Mouse (Mus musculus) MEL (cell line): Measurements from ENCODE around the gene Wbp2. TPM values are rescaled to one million over a fixed set of nuclear protein-coding genes. Genes with fewer than 3 reads are reported as not detected.

ENCODE experiments used
- DNase-seq: peaks from one replicate; pipeline ENCODE4 v3.0.0; 2011; ENCODE audit warnings: low read depth, low spot score
- H3K27ac ChIP-seq: 2 replicates; pipeline ENCODE4 v1.5.1; 2012; ENCODE audit warnings: low read depth, mild to moderate bottlenecking, control low read depth, low read length, moderate library complexity; ENCODE audit not compliant: control insufficient read depth
- H3K27me3 ChIP-seq, 2 experiments: fragments of 150-350 bp in 1 of 2; sonication (generic) in 1 of 2; 2 replicates each; pipeline ENCODE4 v1.6.1; 2012; ENCODE audit warnings: low read length in 2 of 2, mild to moderate bottlenecking in 2 of 2, improper control_type of control experiment in 1 of 2, moderate library complexity in 1 of 2; ENCODE audit not compliant: insufficient read depth in 2 of 2, control insufficient read depth in 1 of 2
- H3K36me3 ChIP-seq, 2 experiments: 2 replicates each; pipeline ENCODE4 v1.6.1; 2012 to 2014; ENCODE audit warnings: low read length in 2 of 2, improper control_type of control experiment in 1 of 2, inconsistent platforms in 1 of 2, mild to moderate bottlenecking in 1 of 2; ENCODE audit not compliant: insufficient read depth in 2 of 2, control insufficient read depth in 1 of 2
- H3K4me1 ChIP-seq, 2 experiments: fragments of 150-350 bp in 1 of 2; sonication (generic) in 1 of 2; 2 replicates each; pipeline ENCODE4 v1.6.1; 2012; ENCODE audit warnings: low read length in 2 of 2, improper control_type of control experiment in 1 of 2, mild to moderate bottlenecking in 1 of 2; ENCODE audit not compliant: insufficient read depth in 2 of 2, control insufficient read depth in 1 of 2
- H3K4me3 ChIP-seq, 2 experiments: fragments of 150-350 bp in 1 of 2; sonication (generic) in 1 of 2; 2 replicates each; pipeline ENCODE4 v1.5.1; 2012; ENCODE audit warnings: low read depth in 2 of 2, low read length in 2 of 2, mild to moderate bottlenecking in 2 of 2, moderate library complexity in 2 of 2, control low read depth in 1 of 2, improper control_type of control experiment in 1 of 2; ENCODE audit not compliant: control insufficient read depth in 1 of 2, insufficient read depth in 1 of 2
- H3K79me2 ChIP-seq: 2 replicates; pipeline ENCODE4 v1.6.1; 2012; ENCODE audit warnings: mild to moderate bottlenecking, low read length, moderate library complexity; ENCODE audit not compliant: control insufficient read depth, poor library complexity, insufficient read depth
- H3K9ac ChIP-seq: 2 replicates; pipeline ENCODE4 v1.6.1; 2012; ENCODE audit warnings: low read depth, mild to moderate bottlenecking, control low read depth, low read length, moderate library complexity; ENCODE audit not compliant: control insufficient read depth, poor library complexity, severe bottlenecking
- H3K9me3 ChIP-seq: fragments of 150-350 bp; sonication (generic); replicated peaks from 2 replicates; pipeline ENCODE4 v1.6.1; 2012; ENCODE audit warnings: mild to moderate bottlenecking, low read length, improper control_type of control experiment, moderate library complexity; ENCODE audit not compliant: insufficient read depth
- CHD2 ChIP-seq: IDR thresholded peaks from 2 replicates; pipeline ENCODE4 v1.6.1; 2011; ENCODE audit warnings: low read length, improper control_type of control experiment
- ELF1 ChIP-seq: IDR thresholded peaks from 2 replicates; pipeline ENCODE4 v1.6.1; 2014; ENCODE audit warnings: low read depth, mild to moderate bottlenecking, inconsistent platforms, low read length, improper control_type of control experiment, moderate library complexity
- EP300 ChIP-seq, 2 experiments: IDR thresholded peaks; 2 replicates each; pipeline ENCODE4 v1.6.1; 2011; ENCODE audit warnings: improper control_type of control experiment in 2 of 2, low read length in 2 of 2, low read depth in 1 of 2, mild to moderate bottlenecking in 1 of 2
- ETS1 ChIP-seq: IDR thresholded peaks from 2 replicates; pipeline ENCODE4 v1.6.1; 2012; ENCODE audit warnings: low read depth, mild to moderate bottlenecking, inconsistent platforms, low read length, improper control_type of control experiment, moderate library complexity
- GATA1 ChIP-seq: IDR thresholded peaks from 2 replicates; pipeline ENCODE4 v1.6.1; 2011; ENCODE audit warnings: low read depth, low read length, improper control_type of control experiment
- HCFC1 ChIP-seq: IDR thresholded peaks from 2 replicates; pipeline ENCODE4 v1.6.1; 2012; ENCODE audit warnings: low read depth, mild to moderate bottlenecking, inconsistent platforms, low read length, improper control_type of control experiment, moderate library complexity
- JUND ChIP-seq: IDR thresholded peaks from 2 replicates; pipeline ENCODE4 v1.6.1; 2011; ENCODE audit warnings: low read depth, mild to moderate bottlenecking, improper control_type of control experiment, low read length
- KAT2A ChIP-seq: conservative IDR thresholded peaks from 2 replicates; pipeline ENCODE4 v1.6.1; 2012; ENCODE audit warnings: low read depth, low read length, improper control_type of control experiment, inconsistent platforms
- MAX ChIP-seq: IDR thresholded peaks from 2 replicates; pipeline ENCODE4 v1.6.1; 2011; ENCODE audit warnings: low read length, improper control_type of control experiment
- MAZ ChIP-seq: IDR thresholded peaks from 2 replicates; pipeline ENCODE4 v1.6.1; 2012; ENCODE audit warnings: low read depth, mild to moderate bottlenecking, inconsistent platforms, low read length, improper control_type of control experiment
- MEF2A ChIP-seq: IDR thresholded peaks from 2 replicates; pipeline ENCODE4 v1.6.1; 2014; ENCODE audit warnings: low read depth, mild to moderate bottlenecking, inconsistent platforms, low read length, improper control_type of control experiment; ENCODE audit not compliant: poor library complexity, insufficient replicate concordance, severe bottlenecking; ENCODE audit errors: extremely low read depth
- MXI1 ChIP-seq: IDR thresholded peaks from 2 replicates; pipeline ENCODE4 v1.6.1; 2011; ENCODE audit warnings: mild to moderate bottlenecking, low read depth, low read length, improper control_type of control experiment
- MYB ChIP-seq: IDR thresholded peaks from 2 replicates; pipeline ENCODE4 v1.6.1; 2011; ENCODE audit warnings: mild to moderate bottlenecking, low read depth, low read length, improper control_type of control experiment
- MYC ChIP-seq: IDR thresholded peaks from 2 replicates; pipeline ENCODE4 v1.6.1; 2011; ENCODE audit warnings: low read depth, mild to moderate bottlenecking, low read length, improper control_type of control experiment, moderate library complexity
- NELFE ChIP-seq: IDR thresholded peaks from 2 replicates; pipeline ENCODE4 v1.6.1; 2011; ENCODE audit warnings: low read depth, low read length, improper control_type of control experiment
- POLR2AphosphoS2 ChIP-seq: IDR thresholded peaks from 2 replicates; pipeline ENCODE4 v1.6.1; 2011; ENCODE audit warnings: low read length, improper control_type of control experiment
- POLR2AphosphoS5 ChIP-seq: IDR thresholded peaks from 2 replicates; pipeline ENCODE4 v1.6.1; 2012; ENCODE audit warnings: low read depth, borderline replicate concordance, mild to moderate bottlenecking, inconsistent platforms, low read length, moderate library complexity, mixed read lengths
- RCOR1 ChIP-seq: IDR thresholded peaks from 2 replicates; pipeline ENCODE4 v1.6.1; 2012; ENCODE audit warnings: low read depth, mild to moderate bottlenecking, inconsistent platforms, low read length, improper control_type of control experiment
- SIN3A ChIP-seq: IDR thresholded peaks from 2 replicates; pipeline ENCODE4 v1.6.1; 2012; ENCODE audit warnings: low read length, improper control_type of control experiment, inconsistent platforms
- TAL1 ChIP-seq: IDR thresholded peaks from 2 replicates; pipeline ENCODE4 v1.6.1; 2012; ENCODE audit warnings: mild to moderate bottlenecking, inconsistent platforms, low read length, moderate library complexity, mixed read lengths
- TBP ChIP-seq: IDR thresholded peaks from 2 replicates; pipeline ENCODE4 v1.8.0; 2011; ENCODE audit warnings: low read depth, low read length, improper control_type of control experiment
- TCF12 ChIP-seq: IDR thresholded peaks from 2 replicates; pipeline ENCODE4 v1.6.1; 2014; ENCODE audit warnings: low read depth, mild to moderate bottlenecking, inconsistent platforms, low read length, improper control_type of control experiment, moderate library complexity
- UBTF ChIP-seq: IDR thresholded peaks from 2 replicates; pipeline ENCODE4 v1.6.1; 2012; ENCODE audit warnings: low read depth, mild to moderate bottlenecking, inconsistent platforms, low read length, improper control_type of control experiment, moderate library complexity, borderline replicate concordance; ENCODE audit not compliant: insufficient read depth
- USF1 ChIP-seq: IDR thresholded peaks from 2 replicates; pipeline ENCODE4 v1.6.1; 2014; ENCODE audit warnings: low read depth, mild to moderate bottlenecking, inconsistent platforms, low read length, improper control_type of control experiment, moderate library complexity
- USF2 ChIP-seq, 2 experiments: IDR thresholded peaks; 2 replicates each; pipeline ENCODE4 v1.6.1; 2011 to 2012; ENCODE audit warnings: improper control_type of control experiment in 2 of 2, low read length in 2 of 2, borderline replicate concordance in 1 of 2, inconsistent platforms in 1 of 2, low read depth in 1 of 2, mild to moderate bottlenecking in 1 of 2; ENCODE audit not compliant: insufficient read depth in 1 of 2
- ZC3H11A ChIP-seq: IDR thresholded peaks from 2 replicates; pipeline ENCODE4 v1.6.1; 2012; ENCODE audit warnings: low read depth, mild to moderate bottlenecking, inconsistent platforms, low read length, improper control_type of control experiment
- ZMIZ1 ChIP-seq: IDR thresholded peaks from 2 replicates; pipeline ENCODE4 v1.6.1; 2012; ENCODE audit warnings: low read depth, mild to moderate bottlenecking, inconsistent platforms, low read length, improper control_type of control experiment, moderate library complexity
- ZNF384 ChIP-seq: IDR thresholded peaks from 2 replicates; pipeline ENCODE4 v1.6.1; 2012; ENCODE audit warnings: low read depth, mild to moderate bottlenecking, inconsistent platforms, low read length, improper control_type of control experiment
- polyA plus RNA-seq, 2 experiments: library from polyadenylated mRNA; stranded (reverse) in 1 of 2; unstranded in 1 of 2; fragments of >175 nt in 1 of 2; fragments of >200 nt in 1 of 2; gene quantifications; 2 replicates each; pipeline versions ENCODE4 v1.2.1 to v1.2.4; 2012; ENCODE audit warnings: low replicate concordance in 2 of 2, low read depth in 1 of 2; ENCODE audit not compliant: insufficient read length in 2 of 2, insufficient read depth in 1 of 2, missing spikeins in 1 of 2
- total RNA-seq: library from RNA; depleted of rRNA; stranded (reverse); fragments of 300-350 nt; gene quantifications from 2 replicates; pipeline ENCODE4 v1.2.3, GENCODE M21; 2012

Wbp2 gene
- total and polyA plus RNA-seq, 3 experiments = 16.5 to 75.8 TPM; not detected in 1

DNA sequence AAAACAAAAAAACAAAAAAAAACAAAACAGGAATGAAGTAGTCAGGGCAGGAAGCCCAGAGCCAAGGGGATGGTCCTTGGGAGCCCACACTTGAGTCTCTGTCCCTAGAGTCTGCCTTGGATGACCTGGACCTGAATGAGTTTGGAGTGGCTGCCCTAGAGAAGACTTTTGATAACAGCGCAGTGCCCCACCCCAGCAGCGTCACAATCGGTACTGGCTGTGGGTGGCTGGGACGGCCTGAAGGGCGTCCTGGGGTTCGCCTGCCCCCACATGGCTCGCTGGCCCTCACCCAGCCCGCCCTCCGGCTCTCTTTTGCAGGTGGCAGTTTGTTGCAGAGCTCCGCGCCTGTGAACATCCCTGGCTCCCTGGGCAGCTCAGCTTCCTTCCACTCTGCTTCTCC lies 30.9 kb downstream of the Wbp2 start:
- Histone ChIP-seq H3K36me3 (peaks cover 26 to 35% of the 10 kb centered on the region in 2 experiments), H3K9me3 (no peaks in the 10 kb centered on the region), H3K27ac (no peak overlapping the region), H3K79me2 (no peaks in the 10 kb centered on the region), H3K27me3 (no peaks in the 10 kb centered on the region), H3K4me1 (peaks cover 21 to 48% of the 10 kb centered on the region in 2 experiments), H3K9ac (no peak overlapping the region), H3K4me3 (no peak overlapping the region)
- no peak for TF ChIP-seq ELF1
- TF ChIP-seq POLR2AphosphoS2 = no peak
- TF ChIP-seq ZMIZ1 = no peak
- TF ChIP-seq HCFC1 = no peak
- no peak for TF ChIP-seq MYB
- TF ChIP-seq MYC = no peak
- TF ChIP-seq USF1 = no peak
- no peak for TF ChIP-seq MAZ
- TF ChIP-seq POLR2AphosphoS5 = no peak
- TF ChIP-seq MAX = no peak
- TF ChIP-seq ZNF384 = no peak
- no peak for TF ChIP-seq ZC3H11A
- no peak for TF ChIP-seq NELFE
- TF ChIP-seq USF2 (IDR thresholded peaks at IDR 0.05; ENCODE audit: borderline replicate concordance in 1 of 2, insufficient read depth in 1 of 2, low read depth in 1 of 2, low read length in 2 of 2) = no peak
- no peak for DNase-seq

DNA sequence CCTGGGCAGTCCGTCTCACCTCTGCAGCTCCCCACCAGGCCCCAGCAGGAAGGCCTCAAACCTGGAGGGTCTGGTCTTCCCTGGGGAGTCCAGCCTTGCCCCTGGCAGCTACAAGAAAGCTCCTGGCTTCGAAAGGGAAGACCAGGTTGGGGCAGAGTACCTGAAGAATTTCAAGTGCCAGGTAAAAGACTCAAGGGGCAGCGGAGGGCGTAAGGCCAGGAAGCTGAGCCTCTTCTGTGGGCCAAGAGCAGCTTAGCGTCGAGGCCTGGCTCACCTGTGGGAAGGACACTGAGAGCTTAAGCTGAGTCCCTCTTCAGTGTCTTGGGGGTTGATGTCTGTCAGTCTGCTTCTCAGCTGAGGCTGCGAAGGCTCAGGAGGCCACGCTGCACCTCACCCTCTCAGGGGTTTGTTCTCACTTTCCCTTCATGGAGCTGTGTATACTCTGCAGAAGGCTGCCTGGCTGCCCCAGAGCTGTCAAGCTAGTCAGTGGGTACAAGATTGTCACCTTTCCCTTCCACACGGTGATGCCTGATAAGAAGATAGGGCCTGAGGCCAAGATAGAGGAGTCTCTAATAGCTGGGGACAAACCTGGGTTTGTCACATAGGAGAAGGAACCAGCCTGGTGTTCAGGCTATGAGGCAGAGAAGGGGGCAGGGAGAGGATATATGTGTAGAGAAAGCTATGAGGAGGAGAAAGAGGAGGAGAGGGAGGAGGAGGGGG lies 33.1 kb downstream of the Wbp2 start:
- Histone ChIP-seq H3K9me3 (no peaks in the 10 kb centered on the region), H3K4me1 (peaks cover 21 to 48% of the 10 kb centered on the region in 2 experiments), H3K27ac (peak overlapping the region; percentile 29; the same call in 1 of the 2 replicates), H3K9ac (no peak overlapping the region), H3K4me3 (no peak overlapping the region), H3K27me3 (no peaks in the 10 kb centered on the region), H3K79me2 (no peaks in the 10 kb centered on the region), H3K36me3 (peaks cover 23 to 35% of the 10 kb centered on the region in 2 experiments)
- DNase-seq = peak; percentile 83
- TF ChIP-seq TBP (peak; percentile 92), MXI1 (peak; percentile 80), UBTF (peak; percentile 96), RCOR1 (peak; percentile 77), POLR2AphosphoS5 (no peak), ETS1 (peak; percentile 82), CHD2 (peak; percentile 28; the same call in 1 of the 2 replicates), TAL1 (peak; percentile 74), KAT2A (0 out of 2 replicates have a peak, but pooled peaks have one; percentile 29), SIN3A (peak; percentile 87), MEF2A (peak; percentile 50; the same call in 1 of the 2 replicates), HCFC1 (0 out of 2 replicates have a peak, but pooled peaks have one; percentile 35), MAX (0 out of 2 replicates have a peak, but pooled peaks have one; percentile 49), GATA1 (peak; percentile 88), ELF1 (0 out of 2 replicates have a peak, but pooled peaks have one; percentile 39), MAZ (0 out of 2 replicates have a peak, but pooled peaks have one; percentile 42), NELFE (0 out of 2 replicates have a peak, but pooled peaks have one; percentile 28), EP300 (IDR thresholded peaks at IDR 0.05; ENCODE audit: low read depth in 1 of 2, low read length in 2 of 2) (peak; percentile 81), USF2 (IDR thresholded peaks at IDR 0.05; ENCODE audit: borderline replicate concordance in 1 of 2, insufficient read depth in 1 of 2, low read depth in 1 of 2, low read length in 2 of 2) (no peak), ZNF384 (no peak), ZMIZ1 (peak; percentile 56; the same call in 1 of the 2 replicates), JUND (no peak), TCF12 (peak; percentile 90)
